Mouse (Mus musculus) embryonic facial prominence, embryonic 13.5 days (tissue): ENCODE measurements around the gene Tspan32. TPM values are rescaled to one million over a fixed set of nuclear protein-coding genes. Genes with fewer than 3 reads are reported as not detected.
A peak's percentile ranks its signal among the peaks of the same experiment; 100 is the strongest.

Experiments used
- ATAC-seq: fragments of 200-750 bp; cut with Nextera tagmentation; 2 replicates; pipeline ENCODE4 v1.8.0; 2017; ENCODE audit warnings: low read depth; ENCODE audit not compliant: insufficient number of reproducible peaks, insufficient read depth, low FRiP score, low TSS enrichment
- H3K27ac ChIP-seq: fragments of 300-500 bp; sonication (generic); 2 replicates; pipeline ENCODE4 v1.5.1; 2015; ENCODE audit warnings: moderate library complexity, mild to moderate bottlenecking, inconsistent platforms
- H3K27me3 ChIP-seq: fragments of 300-500 bp; sonication (generic); 2 replicates; pipeline ENCODE4 v1.6.1; 2015; ENCODE audit warnings: mild to moderate bottlenecking, inconsistent platforms
- H3K36me3 ChIP-seq: fragments of 300-500 bp; sonication (generic); 2 replicates; pipeline ENCODE4 v1.6.1; 2015; ENCODE audit warnings: mild to moderate bottlenecking, inconsistent platforms
- H3K4me1 ChIP-seq: fragments of 300-500 bp; sonication (generic); 2 replicates; pipeline ENCODE4 v1.6.1; 2015; ENCODE audit warnings: inconsistent platforms
- H3K4me2 ChIP-seq: fragments of 300-500 bp; sonication (generic); 2 replicates; pipeline ENCODE4 v1.6.1; 2015; ENCODE audit warnings: moderate library complexity, mild to moderate bottlenecking, inconsistent platforms
- H3K4me3 ChIP-seq: fragments of 300-500 bp; sonication (generic); 2 replicates; pipeline ENCODE4 v1.5.1; 2015; ENCODE audit warnings: mild to moderate bottlenecking, inconsistent platforms
- H3K9ac ChIP-seq: fragments of 300-500 bp; sonication (generic); 2 replicates; pipeline ENCODE4 v1.6.1; 2015; ENCODE audit warnings: mild to moderate bottlenecking, inconsistent platforms
- H3K9me3 ChIP-seq: fragments of 300-500 bp; sonication (generic); 2 replicates; pipeline ENCODE4 v1.6.1; 2016; ENCODE audit warnings: inconsistent platforms
- WGBS: fragments of 180-500 bp; shearing (Covaris S2); methylation state at CpG from one replicate; pipeline ENCODE4 v1.1.7; 2015; ENCODE audit warnings: mixed read lengths; 5-methylcytosine and 5-hydroxymethylcytosine counted together
- polyA plus RNA-seq: library from polyadenylated mRNA; unstranded; fragments of >200 nt; fragmentation: Nextera tagmentation; extraction: Ambion mirVana; gene quantifications from 2 replicates; pipeline ENCODE4 v1.2.1, GENCODE M21; 2015

Tspan32 gene
- polyA plus RNA-seq, 1 experiment from 2014 or later, result 2.6 TPM

DNA sequence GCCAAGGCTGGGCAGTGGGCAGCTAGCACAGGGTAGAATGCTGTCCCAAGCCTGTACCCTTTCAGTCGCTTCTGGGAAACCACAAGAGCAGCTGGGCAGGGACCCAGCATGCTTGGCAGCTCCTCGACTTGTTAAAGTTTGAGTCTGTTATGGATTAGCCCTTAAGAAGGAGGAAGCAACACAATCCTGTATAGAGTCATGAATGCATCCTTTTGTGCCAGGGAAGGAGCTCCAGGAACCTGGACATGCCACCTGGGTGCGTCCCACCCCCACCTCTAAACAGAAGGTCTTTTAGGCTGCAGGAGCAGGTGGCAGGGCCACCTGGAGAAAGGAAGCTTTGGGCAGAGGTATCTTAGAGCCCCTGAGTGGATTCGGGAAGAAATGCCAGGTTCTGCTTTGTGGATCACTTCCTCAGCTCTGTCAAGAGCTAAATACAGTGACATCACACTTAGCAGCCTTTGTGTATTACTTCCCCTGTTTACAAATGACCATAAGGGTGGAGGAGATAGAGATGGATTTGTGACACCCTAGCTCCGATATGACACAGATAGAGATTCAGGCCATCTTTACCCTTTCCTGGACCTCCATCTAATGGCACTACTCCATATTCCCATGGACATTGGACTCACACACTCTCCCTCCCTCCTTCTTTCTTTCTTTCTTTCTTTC, 54.5 kb downstream of the Tspan32 start:
- WGBS, result 65% methylated on average over 5 of the region's 5 CpGs
- H3K4me1 ChIP-seq, result peaks cover 55% of the 10 kb centered on the region
- no peak overlapping the region for H3K4me3 ChIP-seq
- peak overlapping the region; percentile 44; the same call in 1 of the 2 replicates for H3K9ac ChIP-seq
- H3K27ac ChIP-seq, result peak overlapping the region; percentile 74
- no peaks in the 10 kb centered on the region for H3K27me3 ChIP-seq
- H3K36me3 ChIP-seq, result peaks cover 68% of the 10 kb centered on the region
- no peaks in the 10 kb centered on the region for H3K9me3 ChIP-seq
- no peak for ATAC-seq
- no peak overlapping the region for H3K4me2 ChIP-seq

- no peak for ATAC-seq
- Histone ChIP-seq H3K9me3 (no peaks in the 10 kb centered on the region), H3K36me3 (peaks cover 86% of the 10 kb centered on the region), H3K9ac (no peak overlapping the region), H3K4me2 (no peak overlapping the region), H3K4me1 (peaks cover 25% of the 10 kb centered on the region), H3K4me3 (no peak overlapping the region), H3K27ac (no peak overlapping the region), H3K27me3 (no peaks in the 10 kb centered on the region)
- 76% methylated on average over 2 of the region's 2 CpGs for WGBS
Measured at GRCm38 (mm10) chr7:143062704-143063103, 57.9 kb downstream of the Tspan32 start.

DNA sequence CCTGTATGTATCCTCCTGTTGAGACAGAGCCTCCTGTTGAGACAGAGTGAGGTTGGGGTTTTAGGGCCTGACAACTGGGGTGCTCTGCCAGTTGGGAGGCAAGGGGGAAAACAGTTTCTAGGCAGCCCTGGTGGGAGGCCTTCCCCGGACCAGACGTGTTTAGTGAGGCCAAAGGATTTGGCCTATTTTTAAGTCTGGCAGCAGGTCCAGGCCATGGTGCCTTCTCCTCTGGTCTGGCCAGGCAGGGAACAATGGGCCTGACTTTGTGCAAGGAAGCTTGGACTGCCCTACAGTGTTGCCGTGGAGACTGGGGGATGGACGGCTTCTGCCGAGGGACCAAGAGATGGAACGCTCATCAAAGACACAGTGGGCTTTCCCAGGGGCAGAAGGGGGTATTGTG, 59.4 kb downstream of the Tspan32 start:
- Histone ChIP-seq H3K9ac (no peak overlapping the region), H3K27ac (no peak overlapping the region), H3K4me1 (peaks cover 20% of the 10 kb centered on the region), H3K4me2 (no peak overlapping the region), H3K9me3 (no peaks in the 10 kb centered on the region), H3K4me3 (no peak overlapping the region), H3K27me3 (no peaks in the 10 kb centered on the region), H3K36me3 (peaks cover 82% of the 10 kb centered on the region)
- 79% methylated on average over 6 of the region's 6 CpGs for WGBS
- ATAC-seq, result no peak

- Histone ChIP-seq H3K9me3 (no peaks in the 10 kb centered on the region), H3K27ac (no peak overlapping the region), H3K4me1 (peaks cover 24% of the 10 kb centered on the region), H3K36me3 (peaks cover 76% of the 10 kb centered on the region), H3K27me3 (no peaks in the 10 kb centered on the region), H3K9ac (no peak overlapping the region), H3K4me2 (no peak overlapping the region), H3K4me3 (no peak overlapping the region)
- ATAC-seq, result no peak
- WGBS, result 95% methylated on average over 2 of the region's 2 CpGs
Measured at GRCm38 (mm10) chr7:143065692-143066091, 60.8 kb downstream of the Tspan32 start.

DNA sequence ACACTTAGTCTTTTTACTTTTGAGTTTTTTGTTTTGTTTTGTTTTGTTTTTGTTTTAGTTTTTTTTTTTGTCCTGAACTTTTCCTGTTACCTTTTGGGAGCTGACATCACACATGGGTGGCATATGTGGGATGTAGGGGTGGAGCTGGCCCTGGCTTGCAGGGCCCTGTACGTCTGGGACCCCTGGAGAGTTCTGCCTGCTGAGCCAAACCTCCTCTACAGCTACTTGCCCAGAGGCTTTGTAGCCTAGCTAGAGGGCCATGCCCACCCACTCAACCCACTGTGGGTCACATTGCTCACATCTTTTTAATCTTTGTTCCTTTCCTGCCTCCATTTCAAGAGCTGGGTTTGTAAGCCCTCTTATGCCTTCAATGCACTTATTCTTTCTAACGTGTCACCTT, 62.6 kb downstream of the Tspan32 start:
- Histone ChIP-seq H3K9me3 (no peaks in the 10 kb centered on the region), H3K4me1 (peaks cover 27% of the 10 kb centered on the region), H3K4me2 (no peak overlapping the region), H3K4me3 (no peak overlapping the region), H3K9ac (no peak overlapping the region), H3K27me3 (no peaks in the 10 kb centered on the region), H3K36me3 (peaks cover 58% of the 10 kb centered on the region), H3K27ac (no peak overlapping the region)
- no peak for ATAC-seq
- WGBS, result 65% methylated on average over 2 of the region's 2 CpGs

GRCm38 (mm10) chr7:143067897-143068296, 63.1 kb downstream of the Tspan32 start:
- Histone ChIP-seq H3K9ac (no peak overlapping the region), H3K36me3 (peaks cover 57% of the 10 kb centered on the region), H3K4me3 (no peak overlapping the region), H3K4me2 (peak overlapping the region; percentile 59), H3K27me3 (no peaks in the 10 kb centered on the region), H3K4me1 (peaks cover 27% of the 10 kb centered on the region), H3K9me3 (no peaks in the 10 kb centered on the region), H3K27ac (peak overlapping the region; percentile 97)
- no peak for ATAC-seq
- WGBS, result 82% methylated on average over 3 of the region's 3 CpGs

DNA sequence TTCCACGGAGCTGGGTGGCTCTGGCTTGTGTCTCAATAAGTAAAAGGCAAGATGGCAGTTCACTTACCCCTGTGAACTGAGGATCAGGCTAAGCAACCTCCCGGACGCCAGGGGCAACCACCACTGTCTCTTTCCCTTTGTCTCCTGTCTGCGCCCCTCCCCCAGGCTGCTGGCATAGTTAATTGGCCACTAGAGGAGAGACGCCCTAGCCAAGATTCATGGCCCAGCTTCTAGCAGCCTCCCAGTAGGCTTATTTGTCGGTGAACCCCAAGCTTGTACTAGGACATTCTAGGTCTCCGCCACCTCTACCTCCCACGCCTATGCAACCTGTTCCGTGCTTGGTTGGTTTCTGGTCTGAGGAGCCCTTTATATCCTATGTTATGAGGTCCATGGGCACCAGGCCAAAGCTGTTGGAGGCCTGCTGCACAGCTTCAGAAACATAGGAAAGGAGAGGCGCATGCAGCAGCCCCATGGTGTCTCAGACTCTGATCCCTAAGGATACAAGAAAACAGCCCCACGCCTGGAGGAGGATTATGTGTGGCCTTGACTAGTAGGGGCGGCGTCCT, 63.6 kb downstream of the Tspan32 start:
- peak overlapping the region; percentile 64 for H3K9ac ChIP-seq
- peak; percentile 1; the same call in 1 of the 2 replicates for ATAC-seq
- peaks cover 52% of the 10 kb centered on the region for H3K36me3 ChIP-seq

GRCm38 (mm10) chr7:143068882-143069591, 64.2 kb downstream of the Tspan32 start, which contains the start of gene Tssc4:
Gene Tssc4 (plus strand): TSS chr7:143069249.
- Histone ChIP-seq H3K27ac (peak within 1 kb of the TSS; percentile 97), H3K36me3 (peaks cover 45% of the 10 kb centered on the region), H3K4me3 (peak within 1 kb of the TSS; percentile 87), H3K9me3 (no peaks in the 10 kb centered on the region), H3K4me2 (peak within 1 kb of the TSS; percentile 99), H3K4me1 (peaks cover 27% of the 10 kb centered on the region), H3K9ac (peak within 1 kb of the TSS; percentile 95), H3K27me3 (no peaks in the 10 kb centered on the region)
- WGBS, result under 1% methylated on average over 51 of the region's 51 CpGs
- ATAC-seq, result peak; percentile 96

More for the DNA sequence above, 63.6 kb downstream of the Tspan32 start:
- H3K4me1 ChIP-seq, result peaks cover 27% of the 10 kb centered on the region
- H3K4me2 ChIP-seq, result peak overlapping the region; percentile 59
- no peaks in the 10 kb centered on the region for H3K9me3 ChIP-seq
- 49% methylated on average over 13 of the region's 13 CpGs for WGBS
- H3K4me3 ChIP-seq, result peak overlapping the region; percentile 87
- no peaks in the 10 kb centered on the region for H3K27me3 ChIP-seq
- H3K27ac ChIP-seq, result peak overlapping the region; percentile 97

Other genes with a start within 250 kb of the Tspan32 start
- 0.32 and 0.78 TPM in 2 replicates for gene Th, start 73.9 kb upstream of the Tspan32 start, polyA plus RNA-seq
- gene Ascl2, start 35.8 kb upstream of the Tspan32 start, polyA plus RNA-seq, result 0.41 and 1.3 TPM in 2 replicates
- 407 and 457 TPM in 2 replicates for gene Cd81, start 47.7 kb downstream of the Tspan32 start, polyA plus RNA-seq
- gene Tssc4, start 64.2 kb downstream of the Tspan32 start, polyA plus RNA-seq, result 98.8 and 105 TPM in 2 replicates
- 7.7 and 9.8 TPM in 2 replicates for gene Trpm5, start 89.6 kb downstream of the Tspan32 start, polyA plus RNA-seq
- 0.69 and 0.84 TPM in 2 replicates for gene Kcnq1, start 101.3 kb downstream of the Tspan32 start, polyA plus RNA-seq